Mouse (Mus musculus): ENCODE data around the gene Slc38a3.

DNA sequence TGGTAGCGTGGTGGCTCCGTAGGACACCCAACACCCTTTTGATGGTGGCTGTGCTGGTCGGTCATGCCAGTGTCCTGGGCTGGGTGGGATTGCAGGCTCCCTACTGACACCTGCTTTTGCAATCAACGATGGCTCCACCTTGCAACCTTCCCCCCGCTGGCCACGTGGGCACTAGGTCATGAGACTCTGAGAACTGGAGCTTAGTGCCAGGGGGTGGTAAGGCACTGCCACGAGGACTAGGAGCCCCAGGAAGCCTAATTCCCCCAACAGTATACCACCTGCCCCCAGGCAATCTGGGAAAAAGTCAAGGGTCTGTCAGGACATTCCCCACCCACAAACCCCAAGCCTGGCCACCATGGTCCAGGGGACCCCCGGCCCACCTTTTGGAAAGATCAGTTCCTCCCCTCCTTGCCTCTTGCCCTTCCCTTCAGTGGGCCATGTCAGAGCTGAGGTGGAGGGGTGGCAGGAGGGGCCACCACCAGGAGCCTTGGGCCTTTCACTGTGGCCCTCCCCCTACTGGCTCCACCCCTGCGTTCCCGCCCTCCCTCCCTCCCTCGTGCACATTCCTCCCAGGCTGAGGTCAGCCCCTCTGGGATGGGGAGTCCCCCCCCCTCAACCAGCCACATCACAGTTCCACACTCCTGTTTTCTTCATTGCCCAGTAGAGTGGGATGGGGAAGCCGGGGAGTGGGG, 60.4 kb downstream of the Slc38a3 start, which contains the start of gene Sema3b:
- TF ChIP-seq CTCF (IDR thresholded peaks at IDR 0.05; ENCODE audit: insufficient read depth, low read depth, low read length) (no peak), POLR2A (IDR thresholded peaks at IDR 0.05; ENCODE audit: insufficient read depth, low read depth, low read length) (no peak)
